8 mouse cellular contexts compared by ENCODE assay signal in the genomic region with DNA sequence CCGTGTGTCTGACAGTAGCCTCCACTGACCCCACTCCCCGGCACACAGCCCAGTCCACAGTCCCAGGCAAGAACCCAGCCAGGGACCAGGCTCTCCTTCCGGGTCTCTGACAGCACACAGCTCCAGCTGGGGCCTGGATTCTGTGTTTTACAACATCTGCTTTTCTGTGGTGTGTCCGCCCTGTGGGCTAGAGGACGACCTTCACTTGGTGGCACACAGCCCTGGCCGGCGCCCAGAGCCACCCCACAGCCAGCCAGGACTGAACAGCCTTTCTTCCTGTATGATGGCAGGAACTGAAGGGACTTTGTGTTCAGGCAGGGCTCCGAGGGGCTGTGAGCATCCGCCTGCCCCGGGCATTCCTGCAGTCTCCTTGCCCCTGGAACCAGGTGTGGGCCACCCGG. TPM values are rescaled to one million over a fixed set of nuclear protein-coding genes. Genes with fewer than 3 reads are reported as not detected.
A peak's percentile ranks its signal among the peaks of the same experiment; 100 is the strongest.
DNase-seq lines count a peak whose midpoint lies in the region; ATAC-seq and TF ChIP-seq lines count a peak whose summit lies in the region.

No protein-coding gene starts in this region.

- H3K36me3 ChIP-seq in midbrain, postnatal 0 days (ENCODE audit: insufficient read depth, low read length) = peaks cover 40% of the 10 kb centered on the region

- 70% methylated on average over 11 of the region's 11 CpGs for WGBS in midbrain, postnatal 0 days

- DNase-seq in kidney, adult 18-20 months = peak; percentile 47
- DNase-seq in kidney, postnatal 4 days = no peak
- peak; percentile 82 to 88 for DNase-seq in cerebellum, postnatal 10 days
- peak; percentile 99 for DNase-seq in heart, adult 11 months
- peak; percentile 60 to 68 for DNase-seq in layer of hippocampus, adult 8-10 months (ENCODE audit: low spot score in 2 of 2)
- DNase-seq in midbrain, postnatal 0 days (ENCODE audit: low spot score) = peak; percentile 69
- DNase-seq in T-cell, adult 2 months (ENCODE audit: low spot score) = no peak
- no peak for DNase-seq in embryo, embryonic 11 days

- peak; percentile 65 for ATAC-seq in midbrain, postnatal 0 days (ENCODE audit: low FRiP score)

- H3K4me1 ChIP-seq in midbrain, postnatal 0 days (ENCODE audit: insufficient read depth, low read length) = no peaks in the 10 kb centered on the region

- no peak overlapping the region for H3K4me2 ChIP-seq in midbrain, postnatal 0 days (ENCODE audit: low read depth, low read length, poor library complexity, severe bottlenecking)

- H3K9ac ChIP-seq in midbrain, postnatal 0 days (replicated peaks; ENCODE audit: low read length, poor library complexity, severe bottlenecking) = no peak overlapping the region

- no peaks in the 10 kb centered on the region for H3K9me3 ChIP-seq in midbrain, postnatal 0 days (ENCODE audit: low read length)

- no peak for TF ChIP-seq CTCF in midbrain, postnatal 0 days (IDR thresholded peaks at IDR 0.05)

- no peaks in the 10 kb centered on the region for H3K27me3 ChIP-seq in midbrain, postnatal 0 days (ENCODE audit: insufficient read depth, low read length)

- H3K4me3 ChIP-seq in midbrain, postnatal 0 days (ENCODE audit: low read depth, low read length) = no peak overlapping the region

- H3K27ac ChIP-seq in midbrain, postnatal 0 days (ENCODE audit: low read depth, low read length) = peak overlapping the region; percentile 26; the same call in 1 of the 2 replicates

RNA-seq across cellular contexts. Expression of a gene that starts 22.2 kb away (rescaled TPM):
- total RNA-seq in layer of hippocampus, adult 8-10 months (2022) = under 1 TPM in 3 of 4 experiments, not detected in 1; 0.18 to 0.76 (median 0.39) TPM
- 0.44 and 0.61 TPM in 2 replicates for total RNA-seq in midbrain, postnatal 0 days (2014; rRNA removed)
- 0.33 and 0.53 TPM in 2 replicates for polyA plus RNA-seq in midbrain, postnatal 0 days (2015; fragmentation: Nextera tagmentation; extraction: Ambion mirVana)

RNA-seq across cellular contexts. Expression of a gene that starts 28.2 kb away (rescaled TPM):
- 10 to 100 TPM; 11.0 to 14.2 (median 13.6) TPM for total RNA-seq in layer of hippocampus, adult 8-10 months (2022)
- total RNA-seq in midbrain, postnatal 0 days (2014; rRNA removed) = 25.8 and 33.4 TPM in 2 replicates
- 37.8 and 40.7 TPM in 2 replicates for polyA plus RNA-seq in midbrain, postnatal 0 days (2015; fragmentation: Nextera tagmentation; extraction: Ambion mirVana)

Comparison
In these comparisons a context has a peak if more than half of its experiments do, and no peak if none do; other contexts are left out.
1. DNase-seq: peak in kidney, adult 18-20 months (single experiment), cerebellum, postnatal 10 days (2 of 2), heart, adult 11 months (single experiment), layer of hippocampus, adult 8-10 months (2 of 2) and midbrain, postnatal 0 days (single experiment); none in kidney, postnatal 4 days (0 of 2), T-cell, adult 2 months (single experiment) and embryo, embryonic 11 days (single experiment).